Mouse (Mus musculus) lung, postnatal 10 days (tissue): ENCODE results near the gene Gpr37l1.
A peak's percentile ranks its signal among the peaks of the same experiment; 100 is the strongest.
"Not testable (repeated sequence)": the region's sequence is repeated elsewhere in the genome, so short reads cannot be mapped to it uniquely, and the experiment has no call there.

ENCODE experiments used
- DNase-seq: peaks from one replicate; pipeline ENCODE4 v3.0.0; 2021

Gene Gpr37l1

GRCm38 (mm10) chr1:135167435-135167834 lies at the start of gene Gpr37l1:
Gene Gpr37l1 (minus strand): TSS chr1:135167681.
- peak; percentile 55 for DNase-seq

- DNase-seq: no peak
Measured at GRCm38 (mm10) chr1:135213772-135214640, 46.5 kb upstream of the Gpr37l1 start.

- DNase-seq: no peak
Measured at GRCm38 (mm10) chr1:135210421-135210820, 42.9 kb upstream of the Gpr37l1 start.

- DNase-seq: no peak
Measured at GRCm38 (mm10) chr1:135208716-135209115, 41.2 kb upstream of the Gpr37l1 start.

DNA sequence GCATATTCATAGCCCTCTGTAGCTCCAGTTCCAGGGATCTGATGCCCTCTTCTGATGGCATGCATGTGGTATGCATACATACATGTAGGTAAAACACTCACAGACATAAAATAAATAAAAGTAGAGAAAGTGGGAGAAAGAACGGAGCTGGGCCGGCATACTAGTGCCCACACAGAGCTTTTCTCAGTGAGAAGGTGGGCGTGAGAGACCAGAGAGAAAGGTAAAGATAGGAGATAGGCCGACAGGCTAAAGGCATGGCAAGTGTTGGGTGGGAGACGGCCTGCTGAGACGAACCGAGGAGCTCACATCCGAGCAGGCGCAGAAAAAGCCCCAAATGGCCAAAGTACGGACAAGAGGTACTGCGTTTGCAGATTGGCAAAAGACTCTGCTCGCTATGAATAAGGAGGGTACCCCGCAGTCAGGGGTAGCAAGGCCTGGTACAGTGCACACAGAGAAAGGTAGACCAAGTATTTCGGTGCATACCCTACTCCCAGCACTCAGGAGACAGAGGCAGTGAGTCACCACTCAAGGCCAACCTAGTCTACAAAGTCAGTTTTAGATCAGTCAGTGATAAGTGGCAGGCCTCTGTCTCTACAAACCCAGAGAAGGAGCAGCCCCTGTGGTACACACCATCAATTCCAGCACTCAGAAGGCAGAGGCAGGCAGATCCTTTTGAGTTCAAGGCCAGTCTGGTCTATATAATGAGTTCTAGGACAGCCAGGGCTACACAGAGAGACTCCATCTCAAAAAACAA lies 39.3 kb upstream of the Gpr37l1 start:
- DNase-seq: no peak

GRCm38 (mm10) chr1:135205257-135205656 lies 37.8 kb upstream of the Gpr37l1 start:
- no peak for DNase-seq

DNA sequence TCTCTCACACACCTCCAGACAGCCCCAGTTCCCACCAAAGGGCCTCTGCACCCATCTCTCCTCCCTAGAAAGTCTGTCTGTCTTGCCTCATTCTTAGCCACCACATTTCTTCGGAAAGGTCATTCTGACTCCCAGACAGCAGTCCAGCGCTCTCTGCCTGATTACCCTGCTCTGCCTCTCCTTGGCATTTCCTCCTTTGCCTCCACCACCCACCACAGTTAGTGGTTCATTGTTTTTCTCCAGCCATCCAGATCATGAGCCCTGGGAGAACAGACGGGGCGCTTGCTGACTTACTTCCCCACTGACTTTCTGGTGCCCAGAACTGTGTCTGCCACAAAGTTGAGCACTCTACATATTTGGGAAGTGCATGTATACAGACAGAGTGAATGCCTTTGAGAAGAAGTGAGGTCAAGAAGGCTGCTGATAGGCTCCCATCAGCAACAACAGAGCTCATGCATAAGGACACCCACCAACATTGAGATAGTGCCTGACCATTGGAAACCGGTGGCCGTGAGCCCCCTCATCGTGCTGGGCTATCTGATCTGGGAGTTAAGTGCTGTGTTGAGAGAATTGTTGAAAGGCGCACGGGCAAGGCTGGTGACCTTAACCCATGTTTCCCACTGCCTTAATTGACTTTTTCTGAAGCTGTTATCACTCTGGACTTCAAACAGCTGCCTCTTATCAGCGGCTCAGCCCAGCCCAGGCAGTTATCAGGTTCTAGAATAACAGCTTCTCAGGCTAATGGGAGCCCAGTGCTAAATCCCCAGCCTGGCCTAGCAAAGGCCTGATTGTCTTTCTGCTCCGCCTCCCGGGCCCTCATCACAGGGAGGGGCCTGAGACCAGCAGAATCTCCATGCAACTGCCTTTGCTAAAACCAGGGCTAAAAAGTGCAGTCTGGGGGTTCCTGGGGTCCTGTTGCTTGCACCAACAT lies 37.0 kb upstream of the Gpr37l1 start:
- peak; percentile 38 for DNase-seq

GRCm38 (mm10) chr1:135200400-135200799 lies 32.9 kb upstream of the Gpr37l1 start:
- no peak for DNase-seq

GRCm38 (mm10) chr1:135199014-135199819 lies 31.7 kb upstream of the Gpr37l1 start:
- peak; percentile 28 for DNase-seq

DNA sequence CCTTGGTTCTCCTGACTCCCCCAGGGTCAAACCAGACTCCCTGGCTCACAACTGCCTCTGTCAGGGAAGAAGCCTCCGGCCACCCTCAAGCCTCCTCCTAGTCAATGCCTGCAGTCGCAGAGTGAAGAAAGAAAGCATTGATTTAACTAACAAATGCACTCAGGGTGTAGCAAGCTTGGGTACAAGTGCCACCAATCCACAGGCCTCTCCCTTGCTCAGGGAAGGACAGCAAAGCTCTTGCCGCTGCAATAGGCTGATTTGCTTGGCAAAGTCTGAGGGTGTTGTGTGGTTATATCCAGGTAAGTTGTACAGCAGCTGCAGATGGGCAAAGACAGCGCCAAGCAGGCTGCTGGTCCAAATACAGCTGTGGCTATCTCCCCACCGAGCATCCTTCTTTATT lies 30.9 kb upstream of the Gpr37l1 start:
- no peak for DNase-seq

DNA sequence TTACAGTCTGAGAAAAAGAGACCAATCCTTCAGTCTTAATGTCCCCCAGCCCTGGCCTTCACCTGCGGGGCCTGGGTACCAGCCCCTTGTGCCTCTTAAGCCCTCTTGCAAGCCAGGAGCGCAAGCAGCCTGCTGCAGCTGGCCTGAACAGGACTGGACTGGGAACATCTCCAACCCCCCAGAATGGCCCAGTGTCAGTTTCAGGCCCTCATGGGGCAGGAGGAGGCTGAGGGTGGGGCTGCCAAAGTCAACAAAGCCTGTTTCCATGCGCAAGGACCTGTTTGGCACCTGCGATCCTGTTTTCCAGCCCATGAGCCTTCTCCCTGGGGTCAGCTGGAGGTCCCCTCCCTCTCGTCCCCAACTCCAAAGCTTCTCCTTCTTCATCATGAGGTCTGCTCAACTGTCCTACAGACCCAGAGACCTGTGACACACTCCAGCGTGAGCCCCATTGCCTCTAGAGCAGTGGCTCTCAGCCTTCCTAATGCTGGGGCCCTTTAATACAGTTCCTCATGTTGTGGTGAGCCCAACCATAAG lies 28.5 kb upstream of the Gpr37l1 start:
- DNase-seq: no peak

DNA sequence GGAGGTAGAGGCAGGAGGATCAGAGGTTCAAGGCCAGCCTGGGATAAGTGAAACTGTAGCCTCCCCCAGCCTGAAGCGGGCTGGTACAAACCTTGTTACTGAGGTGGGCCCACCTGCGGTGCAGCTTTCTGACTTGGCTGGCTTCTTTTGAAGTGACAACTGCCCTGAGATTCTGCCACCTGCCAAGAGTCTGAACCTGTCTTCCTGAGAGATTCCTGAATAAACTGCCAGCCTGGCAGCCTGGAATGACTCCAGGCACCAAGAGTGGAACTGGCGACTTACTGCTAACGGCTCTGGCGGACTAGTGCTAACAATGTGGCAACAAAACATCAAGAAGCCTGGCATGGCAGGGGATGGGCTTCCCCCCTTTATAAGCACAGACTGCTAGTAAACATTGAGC lies 26.9 kb upstream of the Gpr37l1 start:
- not testable (repeated sequence) for DNase-seq

GRCm38 (mm10) chr1:135189186-135189585 lies 21.7 kb upstream of the Gpr37l1 start:
- no peak for DNase-seq

DNA sequence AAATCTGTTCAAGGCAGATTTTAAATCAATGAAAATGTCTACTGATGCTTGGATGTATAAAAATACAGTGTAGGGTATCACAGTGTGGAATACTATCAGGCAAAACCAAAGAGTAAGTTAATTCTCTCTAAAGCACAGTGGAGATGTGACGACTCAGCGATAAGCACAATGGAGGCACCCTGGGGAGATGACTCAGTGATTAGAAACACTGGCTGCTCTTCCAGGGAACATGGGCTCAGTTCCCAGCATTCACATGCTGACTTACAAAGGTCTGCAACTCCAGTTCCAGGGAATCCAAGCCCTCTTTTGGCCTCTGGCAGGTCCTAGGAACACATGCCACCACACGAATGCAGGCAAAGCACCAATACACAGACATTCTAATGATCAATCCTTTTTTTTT lies 20.7 kb upstream of the Gpr37l1 start:
- DNase-seq: no peak

GRCm38 (mm10) chr1:135187016-135187415 lies 19.5 kb upstream of the Gpr37l1 start:
- DNase-seq: not testable (repeated sequence)

GRCm38 (mm10) chr1:135186427-135186826 lies 18.9 kb upstream of the Gpr37l1 start:
- no peak for DNase-seq

GRCm38 (mm10) chr1:135185936-135186335 lies 18.5 kb upstream of the Gpr37l1 start:
- DNase-seq: no peak

DNA sequence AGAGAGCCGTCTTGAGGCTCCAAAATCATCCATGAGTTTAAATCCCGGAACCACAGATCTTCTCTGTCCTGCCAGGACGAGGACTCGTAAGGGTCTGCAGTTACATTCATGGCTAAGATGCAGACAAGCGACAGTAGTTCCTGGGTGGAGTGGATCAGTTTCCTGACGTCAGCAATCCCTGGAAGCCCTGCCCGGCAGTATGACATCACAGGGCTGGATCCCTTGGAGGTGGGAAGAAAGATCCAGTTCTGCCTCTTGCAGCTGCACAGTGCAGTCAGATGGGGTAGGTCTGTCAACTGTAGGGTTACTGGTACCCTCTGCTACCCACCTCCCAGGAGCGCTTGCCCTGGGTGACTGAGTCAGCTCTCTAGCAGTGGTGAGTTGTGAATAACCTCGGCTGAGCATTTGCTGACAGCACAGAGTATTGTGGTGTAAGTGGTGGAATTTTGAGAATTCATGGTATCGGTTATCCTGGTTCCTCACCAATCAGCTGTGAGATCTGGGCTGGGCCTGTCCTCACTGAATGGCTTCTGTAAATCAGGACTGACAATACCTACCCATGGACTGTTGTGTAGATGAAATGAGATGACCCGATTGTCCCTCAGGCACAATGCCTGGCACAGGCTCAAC lies 16.6 kb upstream of the Gpr37l1 start:
- DNase-seq: no peak

DNA sequence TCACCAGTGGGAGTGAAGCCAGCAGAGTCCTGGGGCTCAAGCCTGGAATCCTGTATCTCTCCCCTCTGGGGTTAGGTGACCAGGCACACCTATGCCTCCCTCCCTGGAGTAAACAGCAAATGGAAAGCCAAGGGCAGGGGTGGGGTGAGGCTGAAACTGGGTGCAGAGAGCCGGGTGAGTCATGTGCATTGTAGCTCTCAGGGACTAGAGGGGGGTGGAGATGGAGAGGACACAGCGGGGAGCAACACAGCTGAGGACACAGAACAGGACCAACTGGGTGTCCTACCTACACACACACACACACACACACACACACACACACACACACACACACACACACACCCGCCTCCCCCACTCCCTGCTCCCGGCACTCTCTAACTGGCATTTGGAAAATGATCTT lies 16.0 kb upstream of the Gpr37l1 start:
- no peak for DNase-seq

DNA sequence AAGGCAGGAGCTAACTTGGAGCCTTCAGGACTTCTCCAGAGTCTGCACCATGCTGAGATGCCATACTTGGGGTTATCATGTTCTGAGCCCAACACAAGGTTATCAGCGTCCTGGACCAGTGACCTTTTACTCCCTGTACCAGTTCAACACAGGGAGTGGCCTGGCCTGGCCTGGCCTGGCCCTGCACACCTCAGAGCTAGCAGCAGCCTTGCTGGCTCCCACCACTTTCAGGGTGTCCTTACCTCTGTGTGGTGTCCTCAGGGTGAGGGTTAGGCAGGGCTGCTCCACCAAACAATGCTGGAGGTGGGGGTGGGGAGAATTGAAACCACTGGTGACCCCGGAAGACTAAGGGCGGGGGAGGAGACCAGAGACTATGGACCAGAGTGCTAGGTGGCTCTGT lies 15.5 kb upstream of the Gpr37l1 start:
- DNase-seq: no peak
